Mouse (Mus musculus): ENCODE measurements at regions not wholly inside any gene's neighbourhood (a gene's known extent, or its start where the extent isn't known, plus 50 kb on each side); places are given as distances from the start of the nearest gene placed in this dataset.

DNA sequence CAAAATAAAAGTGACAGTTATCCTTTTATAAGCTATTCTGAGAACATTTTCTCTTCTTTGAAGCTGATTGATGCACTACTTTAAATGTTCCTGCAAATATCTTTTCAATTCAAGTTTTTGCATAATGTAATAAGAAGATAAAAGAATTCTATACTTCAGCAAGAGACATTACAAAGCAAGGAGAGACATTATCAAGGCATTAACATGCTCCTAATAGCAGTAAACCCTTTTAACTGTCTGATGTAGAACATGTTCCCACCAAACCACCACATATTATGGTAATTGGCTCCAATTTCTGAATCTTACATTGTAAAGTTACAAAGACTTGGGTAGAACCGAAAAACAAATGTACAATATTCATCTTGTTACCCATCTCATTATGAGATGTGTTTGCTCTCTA is 69.4 kb downstream of the Rwdd3 start:
- no peak for TF ChIP-seq ZNF384 (IDR thresholded peaks at IDR 0.05; ENCODE audit: low read depth, low read length)
- no peak for TF ChIP-seq ETS1 (IDR thresholded peaks at IDR 0.05; ENCODE audit: low read depth, low read length)
- no peak overlapping the region for H3K4me3 ChIP-seq (ENCODE audit: control insufficient read depth in 1 of 2, insufficient read depth in 1 of 2, low read depth in 2 of 2, low read length in 2 of 2)
- H3K4me1 ChIP-seq (ENCODE audit: control insufficient read depth in 1 of 2, insufficient read depth in 2 of 2, low read length in 2 of 2) = no peaks in the 10 kb centered on the region
- no peak overlapping the region for H3K27ac ChIP-seq (ENCODE audit: control insufficient read depth, low read depth, low read length)
- no peaks in the 10 kb centered on the region for H3K9me3 ChIP-seq (replicated peaks; ENCODE audit: insufficient read depth, low read length)
- H3K36me3 ChIP-seq (ENCODE audit: control insufficient read depth in 1 of 2, insufficient read depth in 2 of 2, low read length in 2 of 2) = no peaks in the 10 kb centered on the region
- no peak for DNase-seq (ENCODE audit: low read depth, low spot score)
- H3K27me3 ChIP-seq (ENCODE audit: control insufficient read depth in 1 of 2, insufficient read depth in 2 of 2, low read length in 2 of 2) = no peaks in the 10 kb centered on the region
- H3K9ac ChIP-seq (ENCODE audit: control insufficient read depth, low read depth, low read length, poor library complexity, severe bottlenecking) = no peak overlapping the region
- no peaks in the 10 kb centered on the region for H3K79me2 ChIP-seq (ENCODE audit: control insufficient read depth, insufficient read depth, low read length, poor library complexity)

DNA sequence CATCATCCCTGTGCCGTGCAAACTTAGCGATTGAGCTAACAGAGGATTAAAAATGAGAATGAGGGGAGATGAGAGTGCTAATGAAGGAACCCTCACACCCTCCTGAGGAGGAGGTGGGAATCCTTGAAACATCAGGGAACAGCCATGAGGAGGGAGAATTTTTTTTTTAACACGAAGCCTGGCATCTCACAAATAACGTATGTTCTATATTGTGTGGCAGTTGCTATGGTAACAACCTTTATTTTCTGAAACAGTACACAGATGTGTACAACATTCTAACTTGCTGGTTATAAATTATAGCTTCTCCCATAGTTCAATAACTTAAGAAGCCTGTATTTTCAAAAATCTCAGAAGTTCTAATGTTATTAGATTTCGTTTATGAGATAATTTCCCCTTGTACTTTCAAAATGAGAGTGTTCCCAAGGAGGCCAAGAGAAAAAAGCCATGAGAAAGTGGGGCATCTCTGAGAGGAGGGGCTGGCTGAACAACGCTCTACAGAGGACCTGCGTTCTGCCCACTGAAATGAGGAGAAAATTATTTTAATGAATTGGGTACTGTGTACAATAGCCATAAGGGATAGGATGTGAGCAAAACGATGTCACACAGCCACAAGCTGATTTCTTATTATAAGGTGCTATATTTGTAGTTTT is 71.2 kb downstream of the Rwdd3 start:
- no peak for DNase-seq (ENCODE audit: low read depth, low spot score)
- H3K9me3 ChIP-seq (replicated peaks; ENCODE audit: insufficient read depth, low read length) = no peaks in the 10 kb centered on the region
- H3K9ac ChIP-seq (ENCODE audit: control insufficient read depth, low read depth, low read length, poor library complexity, severe bottlenecking) = no peak overlapping the region
- H3K36me3 ChIP-seq (ENCODE audit: control insufficient read depth in 1 of 2, insufficient read depth in 2 of 2, low read length in 2 of 2) = no peaks in the 10 kb centered on the region
- no peaks in the 10 kb centered on the region for H3K79me2 ChIP-seq (ENCODE audit: control insufficient read depth, insufficient read depth, low read length, poor library complexity)
- no peaks in the 10 kb centered on the region for H3K4me1 ChIP-seq (ENCODE audit: control insufficient read depth in 1 of 2, insufficient read depth in 2 of 2, low read length in 2 of 2)
- H3K27ac ChIP-seq (ENCODE audit: control insufficient read depth, low read depth, low read length) = no peak overlapping the region
- no peaks in the 10 kb centered on the region for H3K27me3 ChIP-seq (ENCODE audit: control insufficient read depth in 1 of 2, insufficient read depth in 2 of 2, low read length in 2 of 2)
- no peak overlapping the region for H3K4me3 ChIP-seq (ENCODE audit: control insufficient read depth in 1 of 2, insufficient read depth in 1 of 2, low read depth in 2 of 2, low read length in 2 of 2)
- TF ChIP-seq NRF1 (IDR thresholded peaks at IDR 0.05; ENCODE audit: insufficient read depth, low read depth, low read length, poor library complexity, severe bottlenecking) (no peak), KAT2A (conservative IDR thresholded peaks at IDR 0.05; ENCODE audit: low read depth, low read length) (no peak), E2F4 (IDR thresholded peaks at IDR 0.05; ENCODE audit: borderline replicate concordance, low read depth, low read length) (no peak), MAFK (IDR thresholded peaks at IDR 0.05; ENCODE audit: borderline replicate concordance, low read depth, low read length) (no peak), POLR2AphosphoS5 (IDR thresholded peaks at IDR 0.05; ENCODE audit: borderline replicate concordance, low read depth, low read length) (no peak), MXI1 (IDR thresholded peaks at IDR 0.05; ENCODE audit: low read depth, low read length) (no peak), ZC3H11A (IDR thresholded peaks at IDR 0.05; ENCODE audit: low read depth, low read length) (no peak), RCOR1 (IDR thresholded peaks at IDR 0.05; ENCODE audit: low read depth, low read length) (no peak), ZKSCAN1 (IDR thresholded peaks at IDR 0.05; ENCODE audit: low read depth, low read length) (no peak), GATA1 (IDR thresholded peaks at IDR 0.05; ENCODE audit: low read depth, low read length) (no peak), CTCF (IDR thresholded peaks at IDR 0.05 in 2 of 3, conservative IDR thresholded peaks at IDR 0.05 in 1 of 3; ENCODE audit: control insufficient read depth in 1 of 3, insufficient read depth in 1 of 3, low read depth in 2 of 3, low read length in 3 of 3, poor library complexity in 1 of 3, severe bottlenecking in 1 of 3) (no peak), ZMIZ1 (IDR thresholded peaks at IDR 0.05; ENCODE audit: low read depth, low read length) (no peak), GABPA (IDR thresholded peaks at IDR 0.05; ENCODE audit: low read depth, low read length) (no peak), TCF12 (IDR thresholded peaks at IDR 0.05; ENCODE audit: low read depth, low read length) (no peak), CHD1 (IDR thresholded peaks at IDR 0.05; ENCODE audit: low read depth, low read length) (no peak), POLR2AphosphoS2 (IDR thresholded peaks at IDR 0.05; ENCODE audit: low read length) (no peak)

Data from MEL (cell line).